Mouse (Mus musculus): ENCODE measurements around the gene Slco3a1.

DNA sequence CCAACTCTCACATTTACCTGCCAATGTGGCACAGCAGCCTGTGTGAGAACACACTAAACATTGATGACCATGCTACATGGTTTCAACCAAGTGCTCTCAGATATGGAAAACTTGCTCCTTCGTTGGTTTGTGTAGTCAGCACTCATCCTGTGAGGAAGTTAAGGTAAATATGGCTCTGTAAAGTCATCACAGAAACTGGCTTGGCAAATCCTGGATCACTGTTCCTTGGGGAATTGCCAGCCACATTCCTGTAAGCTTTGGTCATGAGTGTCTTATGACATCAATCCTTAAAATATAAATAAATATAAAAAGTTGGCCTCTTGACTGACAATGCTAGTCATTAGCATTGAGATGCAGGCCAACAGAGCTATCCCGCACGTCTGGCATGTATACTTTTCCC lies 94.8 kb downstream of the Slco3a1 start:
- TF ChIP-seq CTCF (conservative IDR thresholded peaks at IDR 0.05; ENCODE audit: low read length) = no peak
- no peak for TF ChIP-seq POU5F1 (IDR thresholded peaks at IDR 0.05; ENCODE audit: borderline replicate concordance, low read length)
- no peak for TF ChIP-seq NANOG (IDR thresholded peaks at IDR 0.05; ENCODE audit: borderline replicate concordance, low read length)

Measured in E14TG2a.4 (cell line).